Mouse (Mus musculus): ENCODE data around the gene Tsc1.

DNA sequence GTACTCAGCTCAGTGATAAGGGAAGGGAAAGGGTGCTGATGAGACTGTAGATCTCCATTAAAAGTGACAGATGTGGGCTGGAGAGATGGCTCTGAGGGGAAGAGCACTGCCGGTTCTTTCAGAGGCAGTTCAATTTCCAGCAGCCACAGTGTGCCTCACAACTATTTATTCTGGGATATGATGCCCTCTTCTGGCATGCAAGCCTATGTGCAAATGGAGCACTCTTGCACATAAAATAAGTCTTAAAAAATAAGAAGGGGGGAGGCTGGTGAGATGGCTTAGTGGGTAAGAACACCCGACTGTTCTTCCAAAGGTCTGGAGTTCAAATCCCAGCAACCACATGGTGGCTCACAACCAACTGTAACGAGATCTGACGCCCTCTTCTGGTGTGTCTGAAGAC is 7.9 kb upstream of the Tsc1 start:
- no peak for TF ChIP-seq GATA1 (IDR thresholded peaks at IDR 0.05; ENCODE audit: borderline replicate concordance, low read length)
- no peak for TF ChIP-seq FLI1 (IDR thresholded peaks at IDR 0.05; ENCODE audit: low read length)

Measured in megakaryocyte, embryonic 14.5 days (primary cell).